In genomic region chr14:33895777-33896176, GRCm38 (mm10) we compare ENCODE assay signal across 39 mouse cellular contexts. TPM values are rescaled to one million over a fixed set of nuclear protein-coding genes. Genes with fewer than 3 reads are reported as not detected.
DNase-seq lines count a peak whose midpoint lies in the region; ATAC-seq and TF ChIP-seq lines count a peak whose summit lies in the region.
"Had no signal": no experiment of that assay in that cellular context is flagged by ENCODE, and none has a peak within 500 bp of the region (broad histone marks: within the 10 kb centered on the region; RNA-seq: fewer than 3 reads in every experiment).

No protein-coding gene starts in this region.

- no peak for TF ChIP-seq CTCF in forebrain, postnatal 0 days (IDR thresholded peaks at IDR 0.05; ENCODE audit: low read depth)

- no peak overlapping the region for H3K4me2 ChIP-seq in forebrain, postnatal 0 days (ENCODE audit: low read depth)
- H3K4me2 ChIP-seq: embryonic facial prominence, embryonic 13.5 days; forebrain, embryonic 12.5 days; heart, embryonic 12.5 days; hindbrain, embryonic 13.5 days; liver, embryonic 12.5 days; midbrain, embryonic 11.5 days; neural tube, embryonic 12.5 days; stomach, embryonic 15.5 days had no signal

- H3K36me3 ChIP-seq in forebrain, postnatal 0 days (ENCODE audit: insufficient read depth): no peaks in the 10 kb centered on the region
- no peaks in the 10 kb centered on the region for H3K36me3 ChIP-seq in forebrain, embryonic 10.5 days (replicated peaks)
- H3K36me3 ChIP-seq: embryonic facial prominence, embryonic 13.5 days; forebrain, embryonic 12.5 days; G1E; heart, embryonic 12.5 days; hindbrain, embryonic 13.5 days; liver, embryonic 12.5 days; neural tube, embryonic 12.5 days; stomach, embryonic 15.5 days had no signal

- no peaks in the 10 kb centered on the region for H3K4me1 ChIP-seq in forebrain, postnatal 0 days (ENCODE audit: insufficient read depth)
- peaks cover 12% of the 10 kb centered on the region for H3K4me1 ChIP-seq in forebrain, embryonic 10.5 days
- H3K4me1 ChIP-seq: liver, embryonic 12.5 days; neural tube, embryonic 12.5 days; stomach, embryonic 15.5 days had no signal

- H3K27me3 ChIP-seq in forebrain, postnatal 0 days (ENCODE audit: insufficient read depth, low read length): no peaks in the 10 kb centered on the region
- H3K27me3 ChIP-seq in forebrain, embryonic 10.5 days (ENCODE audit: poor library complexity, severe bottlenecking): no peaks in the 10 kb centered on the region
- H3K27me3 ChIP-seq: forebrain, embryonic 12.5 days; hindbrain, embryonic 13.5 days; liver, embryonic 12.5 days; neural tube, embryonic 12.5 days; stomach, embryonic 15.5 days had no signal

- 70% methylated on average over 5 of the region's 5 CpGs for WGBS in forebrain, postnatal 0 days
- 87% methylated on average over 5 of the region's 5 CpGs for WGBS in forebrain, embryonic 10.5 days

- H3K9me3 ChIP-seq in forebrain, postnatal 0 days (ENCODE audit: low read length): no peaks in the 10 kb centered on the region
- no peaks in the 10 kb centered on the region for H3K9me3 ChIP-seq in forebrain, embryonic 10.5 days
- H3K9me3 ChIP-seq: embryonic facial prominence, embryonic 13.5 days; forebrain, embryonic 12.5 days; heart, embryonic 12.5 days; hindbrain, embryonic 13.5 days; liver, embryonic 12.5 days; neural tube, embryonic 12.5 days; stomach, embryonic 15.5 days had no signal

- H3K4me3 ChIP-seq in forebrain, postnatal 0 days (ENCODE audit: low read depth, low read length): no peak overlapping the region
- H3K4me3 ChIP-seq in forebrain, embryonic 10.5 days: no peak overlapping the region
- H3K4me3 ChIP-seq: embryonic facial prominence, embryonic 13.5 days; erythroblast, embryonic 14.5 days; forebrain, embryonic 12.5 days; heart, embryonic 12.5 days; hindbrain, embryonic 13.5 days; liver, embryonic 12.5 days; myocyte; neural tube, embryonic 12.5 days; stomach, embryonic 15.5 days had no signal

- no peak overlapping the region for H3K27ac ChIP-seq in forebrain, postnatal 0 days (ENCODE audit: low read depth, low read length)
- no peak overlapping the region for H3K27ac ChIP-seq in forebrain, embryonic 10.5 days
- H3K27ac ChIP-seq: forebrain, embryonic 12.5 days; hindbrain, embryonic 13.5 days; kidney, postnatal 0 days; liver, embryonic 12.5 days; neural tube, embryonic 12.5 days; stomach, embryonic 15.5 days had no signal

- DNase-seq in forebrain, postnatal 0 days: peak; percentile 59
- DNase-seq in forebrain, embryonic 10.5 days (ENCODE audit: extremely low spot score, low spot score): no peak
- DNase-seq in layer of hippocampus, adult 9-11 months: peak; percentile 26
- DNase-seq in layer of hippocampus, postnatal 14 days (ENCODE audit: low spot score in 2 of 2): no peak
- peak; percentile 38 for DNase-seq in right cerebral cortex, postnatal 25 days
- DNase-seq in right cerebral cortex, postnatal 36 days (ENCODE audit: low spot score in 2 of 2): no peak
- no peak for DNase-seq in gastrocnemius, postnatal 4 days (ENCODE audit: low spot score in 2 of 2)
- DNase-seq: adrenal gland, adult 8-10 months; cerebellum, adult 11-12 months; cerebellum, adult 9-11 months; heart, postnatal 4 days; kidney, adult 8-10 months; kidney, postnatal 4 days; lung, postnatal 36 days; thymus, postnatal 14 days had no signal

- no peak overlapping the region for H3K9ac ChIP-seq in forebrain, postnatal 0 days
- H3K9ac ChIP-seq: embryonic facial prominence, embryonic 13.5 days; forebrain, embryonic 12.5 days; heart, embryonic 12.5 days; hindbrain, embryonic 13.5 days; liver, embryonic 12.5 days; liver, postnatal 0 days; neural tube, embryonic 12.5 days; stomach, embryonic 15.5 days had no signal

- ATAC-seq in forebrain, postnatal 0 days: peak; percentile 54
- ATAC-seq: intestine, embryonic 16.5 days; liver, embryonic 12.5 days had no signal

RNA-seq across cellular contexts. Expression of gene Gdf10, which starts 27.6 kb away (rescaled TPM):
- total RNA-seq in forebrain, postnatal 0 days (2014; rRNA removed): 6.8 and 8.8 TPM in 2 replicates
- 9.6 and 10.6 TPM in 2 replicates for polyA plus RNA-seq in forebrain, postnatal 0 days (2015; fragmentation: Nextera tagmentation; extraction: Ambion mirVana)
- 2.5 TPM in 2 replicates for polyA plus RNA-seq in forebrain, embryonic 10.5 days (2016; fragmentation: Nextera tagmentation; extraction: Ambion mirVana)
- 1 to 10 TPM; 9.3 TPM for total RNA-seq in layer of hippocampus, postnatal 14 days (2021)
- total RNA-seq in gastrocnemius, postnatal 4 days (2021): 1 to 10 TPM; 3.5 to 5.0 TPM
- total RNA-seq: megakaryocyte, adult 5-6 weeks had no signal
- polyA plus RNA-seq: erythroblast, embryonic 14.5 days; G1E; myocyte had no signal

RNA-seq across cellular contexts. Expression of gene Gdf2, which starts 45.1 kb away (rescaled TPM):
- 0.05 TPM in 1 of 2 replicates, not detected in the other for total RNA-seq in forebrain, postnatal 0 days (2014; rRNA removed)
- 0.06 TPM in 1 of 2 replicates, not detected in the other for polyA plus RNA-seq in forebrain, postnatal 0 days (2015; fragmentation: Nextera tagmentation; extraction: Ambion mirVana)
- not detected in 2 replicates for polyA plus RNA-seq in forebrain, embryonic 10.5 days (2016; fragmentation: Nextera tagmentation; extraction: Ambion mirVana)
- total RNA-seq in layer of hippocampus, postnatal 14 days (2021): not detected
- total RNA-seq in gastrocnemius, postnatal 4 days (2021): not detected
- total RNA-seq: adrenal gland, adult 8-10 months; gastrocnemius, adult 8-10 months; left cerebral cortex, postnatal 10 days; megakaryocyte, adult 5-6 weeks had no signal
- polyA plus RNA-seq: erythroblast, embryonic 14.5 days; forebrain, embryonic 12.5 days; G1E; hindbrain, embryonic 13.5 days; kidney, postnatal 0 days; midbrain, embryonic 11.5 days; midbrain, postnatal 0 days; myocyte; neural tube, embryonic 12.5 days had no signal

RNA-seq across cellular contexts. Expression of gene Rbp3, which starts 58.0 kb away (rescaled TPM):
- 0.29 and 0.46 TPM in 2 replicates for total RNA-seq in forebrain, postnatal 0 days (2014; rRNA removed)
- polyA plus RNA-seq in forebrain, postnatal 0 days (2015; fragmentation: Nextera tagmentation; extraction: Ambion mirVana): 0.16 and 0.34 TPM in 2 replicates
- polyA plus RNA-seq in forebrain, embryonic 10.5 days (2016; fragmentation: Nextera tagmentation; extraction: Ambion mirVana): not detected in 2 replicates
- total RNA-seq in layer of hippocampus, postnatal 14 days (2021): under 1 TPM; 0.09 to 0.10 TPM
- not detected for total RNA-seq in gastrocnemius, postnatal 4 days (2021)
- total RNA-seq: adrenal gland, adult 8-10 months; adrenal gland, postnatal 4 days; gastrocnemius, adult 8-10 months; heart, postnatal 4 days; megakaryocyte, adult 5-6 weeks had no signal
- polyA plus RNA-seq: embryonic facial prominence, embryonic 13.5 days; erythroblast, embryonic 14.5 days; forebrain, embryonic 12.5 days; frontal cortex, adult 2 months; G1E; gonadal fat pad, adult 2 months; heart, postnatal 0 days; hindbrain, embryonic 13.5 days; intestine, embryonic 16.5 days; kidney, postnatal 0 days; limb, embryonic 14.5 days; lung, embryonic 16.5 days; midbrain, embryonic 11.5 days; neural tube, embryonic 12.5 days; stomach, embryonic 15.5 days had no signal

Comparison
In these comparisons a context has a peak if more than half of its experiments do, and no peak if none do; other contexts are left out.
1. DNase-seq: peak in forebrain, postnatal 0 days (single experiment), layer of hippocampus, adult 9-11 months (single experiment) and right cerebral cortex, postnatal 25 days (single experiment); none in forebrain, embryonic 10.5 days (single experiment), layer of hippocampus, postnatal 14 days (0 of 2), right cerebral cortex, postnatal 36 days (0 of 2) and gastrocnemius, postnatal 4 days (0 of 2).